Mouse (Mus musculus) MN1 (cell line): ENCODE measurements around the gene Rad52.

Source experiments
- DNase-seq: peaks from one replicate; pipeline ENCODE4 v3.0.0-alpha.2; 2016; ENCODE audit warnings: low spot score

The Rad52 gene

DNA sequence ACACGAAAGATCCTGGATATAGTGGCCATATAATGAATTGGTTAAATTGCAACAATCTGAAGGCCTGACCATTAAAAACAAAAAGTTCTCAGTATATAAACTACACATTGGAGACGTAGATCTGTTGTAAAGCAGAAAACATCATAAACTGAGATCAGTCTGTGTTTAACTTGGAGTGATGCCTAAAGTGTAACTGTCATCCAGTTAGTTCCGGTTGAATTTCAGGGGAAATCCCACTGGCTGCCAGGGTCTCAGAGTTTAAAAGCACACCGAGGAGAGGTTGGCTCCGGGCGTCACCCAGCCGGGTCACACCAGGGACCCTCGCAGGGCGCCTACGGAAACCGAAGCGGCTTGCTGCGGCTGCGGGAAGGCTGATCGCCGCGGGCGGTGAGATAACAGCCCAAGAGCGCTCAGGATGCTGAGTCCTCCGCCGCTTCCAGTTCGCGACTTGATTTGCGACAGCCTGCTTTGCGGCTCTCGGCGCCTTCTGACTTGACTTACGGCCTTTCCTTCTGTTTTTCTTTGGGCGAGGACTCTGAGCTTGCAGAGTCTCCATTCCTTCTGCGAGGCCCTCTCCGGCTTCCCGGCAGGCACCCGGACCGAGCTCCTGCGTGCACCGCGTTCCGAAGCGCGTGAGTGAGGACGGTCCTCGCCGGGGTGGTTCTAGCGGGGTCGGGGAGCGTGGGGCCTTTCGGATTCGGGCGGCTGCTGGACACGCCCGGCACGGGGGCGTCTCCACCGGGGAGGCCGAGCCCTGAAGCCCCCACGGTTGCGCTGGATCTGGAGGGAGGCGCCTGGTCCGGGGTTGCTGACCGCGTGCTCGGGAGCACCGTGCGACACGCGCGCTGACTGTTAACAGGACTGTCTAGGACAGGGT is at the start of gene Rad52:
TSS of gene Rad52 (plus strand) at position 495 of the 877 bp plus-strand sequence.
- peak; percentile 93 for DNase-seq

- peak; percentile 20 for DNase-seq
Measured at GRCm38 (mm10) chr6:119854156-119854555, 48.3 kb upstream of the Rad52 start.

- DNase-seq, result no peak
Measured at GRCm38 (mm10) chr6:119855471-119855870, 47.0 kb upstream of the Rad52 start.

GRCm38 (mm10) chr6:119860236-119860635 is 42.3 kb upstream of the Rad52 start:
- DNase-seq, result no peak

DNA sequence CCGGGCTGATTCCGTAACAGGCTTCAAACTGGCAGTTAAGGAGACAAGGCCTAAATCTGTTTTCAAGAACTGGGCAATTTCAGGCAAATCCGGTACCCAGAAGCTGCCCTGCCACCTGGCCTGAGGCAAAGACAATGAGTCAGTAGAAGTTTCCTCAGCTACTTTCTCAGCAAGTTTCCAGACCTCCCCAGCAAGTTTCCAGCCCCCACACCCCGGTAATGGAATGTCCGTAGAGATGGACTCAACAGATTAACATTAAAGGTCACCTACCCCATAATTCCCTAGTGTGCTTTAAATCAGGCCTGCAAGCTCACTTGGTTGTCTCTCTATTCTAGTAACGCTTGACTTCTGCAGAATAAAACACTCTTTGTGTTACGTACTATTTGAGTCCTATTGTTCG is 41.0 kb upstream of the Rad52 start:
- DNase-seq, result no peak

DNA sequence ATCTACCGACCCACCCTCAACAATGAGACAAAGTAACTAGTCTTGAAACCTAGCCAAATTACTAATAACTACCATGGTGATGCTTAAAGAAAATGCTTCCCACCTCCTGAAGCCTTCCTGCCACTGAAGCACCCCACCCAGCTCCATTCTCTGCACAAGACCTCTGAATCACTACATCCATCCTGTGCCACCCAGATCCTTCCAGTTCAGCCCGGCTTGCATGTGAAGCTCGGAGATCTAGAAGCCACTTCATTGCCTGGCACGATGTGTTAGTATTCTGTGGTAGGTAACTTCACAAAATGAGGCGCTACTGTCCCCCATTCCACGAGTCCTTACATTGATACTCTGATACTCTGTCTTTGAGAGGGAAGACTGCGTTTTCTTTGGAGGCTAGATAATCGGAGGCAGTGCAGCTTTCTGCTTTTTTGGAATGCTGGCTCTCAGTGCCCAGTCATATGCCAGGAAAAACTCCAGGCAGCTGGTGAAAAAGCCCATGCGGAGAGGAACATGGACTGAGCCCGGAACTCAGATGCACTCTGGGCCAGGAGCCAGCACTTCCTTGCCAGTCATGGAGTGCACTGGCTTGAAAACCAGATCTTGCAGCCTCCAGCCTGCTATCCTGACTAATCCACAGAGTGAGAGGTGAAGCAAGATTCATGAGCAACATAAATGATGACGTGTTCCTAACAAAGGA is 38.0 kb upstream of the Rad52 start:
- DNase-seq, result peak; percentile 87

- DNase-seq, result no peak
Measured at GRCm38 (mm10) chr6:119883151-119883550, 19.3 kb upstream of the Rad52 start.

GRCm38 (mm10) chr6:119892711-119893110 is 9.8 kb upstream of the Rad52 start:
- DNase-seq, result no peak

GRCm38 (mm10) chr6:119903081-119903789 is 737 bp downstream of the Rad52 start:
- DNase-seq, result peak; percentile 52

- DNase-seq, result no peak
Measured at GRCm38 (mm10) chr6:119905461-119905860, 3.0 kb downstream of the Rad52 start.

GRCm38 (mm10) chr6:119912046-119912445 is 9.5 kb downstream of the Rad52 start:
- no peak for DNase-seq

DNA sequence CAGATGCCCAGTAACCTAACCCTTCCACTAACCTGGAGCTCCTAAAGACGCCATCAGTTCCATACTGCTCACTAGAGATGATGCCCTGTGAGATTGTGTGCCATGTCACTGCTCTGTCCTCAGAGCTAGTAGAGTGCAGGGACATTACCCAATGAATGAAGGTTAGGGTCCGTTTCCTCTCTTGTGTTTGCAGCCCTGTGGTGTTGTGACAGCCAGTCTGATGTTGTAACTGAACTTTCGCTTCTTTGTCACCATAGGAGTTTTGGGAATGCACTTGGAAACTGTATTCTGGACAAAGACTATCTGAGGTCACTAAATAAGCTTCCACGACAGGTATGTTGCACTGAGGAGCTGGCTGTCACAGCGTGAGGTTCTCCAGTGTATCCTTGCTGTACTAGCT is 13.2 kb downstream of the Rad52 start:
- no peak for DNase-seq

DNA sequence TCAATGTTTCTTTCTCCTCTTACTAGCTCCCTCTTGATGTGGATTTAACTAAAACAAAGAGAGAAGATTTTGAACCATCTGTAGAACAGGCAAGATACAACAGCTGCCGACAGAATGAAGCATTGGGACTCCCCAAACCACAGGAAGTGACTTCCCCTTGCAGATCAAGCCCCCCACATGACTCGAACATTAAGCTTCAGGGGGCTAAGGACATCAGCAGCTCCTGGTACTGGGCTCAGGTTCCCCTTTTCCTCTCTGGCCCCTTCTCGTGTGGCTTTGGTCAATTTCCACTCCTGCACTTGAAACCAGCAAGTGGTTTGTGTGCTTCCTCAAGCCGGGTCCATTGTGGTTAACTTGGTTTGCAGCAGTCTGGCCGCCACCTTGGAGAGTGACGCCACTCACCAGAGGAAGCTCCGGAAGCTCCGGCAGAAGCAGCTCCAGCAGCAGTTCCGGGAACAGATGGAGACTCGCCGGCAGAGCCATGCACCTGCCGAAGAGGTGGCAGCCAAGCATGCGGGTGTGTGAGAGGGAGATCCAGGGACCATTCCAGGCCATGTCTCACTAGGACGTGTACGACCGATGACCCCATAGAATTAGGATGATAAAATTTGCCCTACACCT is 16.2 kb downstream of the Rad52 start:
- DNase-seq, result no peak

DNA sequence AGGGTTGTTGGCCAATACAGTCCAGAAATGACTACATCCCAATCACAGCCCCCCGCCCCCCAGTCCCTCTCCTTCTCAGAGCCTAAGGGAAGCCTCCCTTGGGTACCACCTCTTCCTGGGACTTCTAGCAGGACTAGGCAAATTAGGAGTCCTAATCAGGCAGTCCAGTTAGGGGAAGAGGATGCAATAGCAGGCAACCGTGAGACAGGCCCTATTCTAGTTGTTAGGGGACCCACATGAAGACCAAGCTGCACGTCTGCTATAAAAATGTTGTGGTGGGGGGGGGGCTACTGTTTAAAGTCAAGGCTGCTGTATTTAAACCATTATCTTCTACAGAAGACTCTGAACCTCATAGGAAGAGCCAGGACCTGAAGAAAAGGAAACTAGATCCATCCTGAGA is 19.6 kb downstream of the Rad52 start:
- DNase-seq, result no peak

- DNase-seq, result no peak
Measured at GRCm38 (mm10) chr6:119922544-119922943, 20.0 kb downstream of the Rad52 start.

DNA sequence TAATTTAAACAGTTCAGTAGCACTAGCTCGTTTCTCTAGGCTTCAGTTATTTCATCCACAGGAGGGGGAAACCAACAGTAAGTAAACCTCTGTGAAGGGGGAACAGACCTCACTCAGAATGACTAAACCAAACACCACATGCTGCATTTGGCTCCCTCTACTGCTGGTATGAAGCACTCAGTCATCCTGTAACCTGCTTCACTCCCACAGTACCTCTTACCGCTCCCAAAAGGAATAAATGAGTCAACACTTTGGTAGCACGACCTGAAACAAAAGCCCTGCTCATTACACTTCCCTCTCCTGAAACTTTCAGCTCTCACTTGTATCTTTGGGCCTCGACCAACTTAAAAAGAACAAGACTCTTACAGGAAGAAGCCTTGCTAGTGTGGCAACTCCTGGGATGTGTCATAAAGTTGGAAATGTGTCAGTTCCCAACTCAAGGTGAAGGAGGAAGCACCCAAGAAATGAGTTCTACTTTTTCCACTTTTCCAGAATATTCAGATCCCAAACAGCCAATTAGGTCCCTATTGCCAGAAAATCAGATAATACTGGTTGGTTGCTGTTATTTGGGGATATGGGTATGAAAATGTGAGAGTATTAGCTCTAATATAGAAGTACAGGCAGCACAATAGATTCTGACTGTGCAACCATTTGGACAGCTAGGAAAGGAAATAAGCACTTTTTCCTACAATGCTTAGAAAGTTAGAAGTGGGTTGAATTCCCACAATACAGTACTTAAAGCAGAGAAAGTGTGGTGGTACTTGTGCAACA is 21.9 kb downstream of the Rad52 start:
- peak; percentile 46 for DNase-seq
